Mouse (Mus musculus): ENCODE measurements at regions not wholly inside any gene's neighbourhood (a gene's known extent, or its start where the extent isn't known, plus 50 kb on each side); places are given as distances from the start of the nearest gene placed in this dataset.

DNA sequence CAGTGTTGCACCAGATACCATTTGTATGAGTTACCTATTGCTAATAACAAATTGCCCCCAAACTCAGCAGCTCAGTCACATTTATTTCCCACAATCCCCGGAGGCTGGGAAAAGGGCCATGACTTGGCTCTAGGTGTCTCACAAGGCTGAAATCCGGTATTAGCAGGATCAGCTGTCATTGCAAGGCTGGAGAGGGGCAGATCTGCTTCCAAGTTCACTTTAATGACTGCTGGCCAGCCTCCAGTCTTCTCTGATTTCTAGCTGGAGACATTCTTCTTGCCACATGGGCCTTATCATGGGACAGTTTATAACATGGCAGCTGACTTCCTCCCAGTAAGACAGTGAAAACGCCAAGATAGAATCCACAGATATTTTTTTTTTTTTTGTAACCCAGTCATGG is 276.1 kb upstream of the Cdh5 start:
- no peak for ATAC-seq
- Histone ChIP-seq H3K27ac (ENCODE audit: low read length) (no peak overlapping the region), H3K9ac (ENCODE audit: low read depth, low read length) (no peak overlapping the region), H3K36me3 (ENCODE audit: control insufficient read depth, insufficient read depth, low read length) (no peaks in the 10 kb centered on the region), H3K27me3 (ENCODE audit: control insufficient read depth, insufficient read depth, low read depth, low read length) (no peaks in the 10 kb centered on the region), H3K4me3 (ENCODE audit: low read depth, low read length) (no peak overlapping the region), H3K9me3 (replicated peaks; ENCODE audit: control insufficient read depth, low read length, poor library complexity, severe bottlenecking) (no peaks in the 10 kb centered on the region), H3K4me1 (ENCODE audit: control insufficient read depth, insufficient read depth, low read length) (peaks cover 3% of the 10 kb centered on the region; the same call in 1 of the 2 replicates), H3K4me2 (ENCODE audit: low read length) (no peak overlapping the region)
- WGBS, result 57% methylated on average over 3 of the region's 3 CpGs

DNA sequence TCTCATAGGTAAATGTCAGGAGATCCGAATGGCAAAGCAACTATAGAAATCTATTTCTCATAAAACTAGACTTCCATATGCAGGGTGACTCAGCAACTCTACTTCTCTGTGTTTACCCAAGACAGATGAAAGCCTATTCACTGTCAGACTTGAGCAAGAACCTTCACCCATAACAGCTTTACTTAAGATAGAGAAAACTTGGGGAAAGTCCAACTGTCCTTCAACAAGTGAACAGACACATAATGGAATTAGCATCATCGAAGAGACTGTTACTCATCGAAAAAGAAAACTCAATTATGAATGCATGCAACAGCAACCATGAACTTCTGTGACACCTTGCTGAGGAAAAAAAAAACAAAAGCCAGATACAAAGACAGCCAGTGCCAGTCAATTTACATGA is 271.0 kb upstream of the Cdh5 start:
- Histone ChIP-seq H3K27me3 (ENCODE audit: control insufficient read depth, insufficient read depth, low read depth, low read length) (no peaks in the 10 kb centered on the region), H3K4me1 (ENCODE audit: control insufficient read depth, insufficient read depth, low read length) (no peaks in the 10 kb centered on the region), H3K27ac (ENCODE audit: low read length) (no peak overlapping the region), H3K9ac (ENCODE audit: low read depth, low read length) (no peak overlapping the region), H3K9me3 (replicated peaks; ENCODE audit: control insufficient read depth, low read length, poor library complexity, severe bottlenecking) (no peaks in the 10 kb centered on the region), H3K36me3 (ENCODE audit: control insufficient read depth, insufficient read depth, low read length) (no peaks in the 10 kb centered on the region), H3K4me3 (ENCODE audit: low read depth, low read length) (no peak overlapping the region), H3K4me2 (ENCODE audit: low read length) (no peak overlapping the region)
- WGBS, result 84% methylated on average over 3 of the region's 3 CpGs
- ATAC-seq, result no peak

DNA sequence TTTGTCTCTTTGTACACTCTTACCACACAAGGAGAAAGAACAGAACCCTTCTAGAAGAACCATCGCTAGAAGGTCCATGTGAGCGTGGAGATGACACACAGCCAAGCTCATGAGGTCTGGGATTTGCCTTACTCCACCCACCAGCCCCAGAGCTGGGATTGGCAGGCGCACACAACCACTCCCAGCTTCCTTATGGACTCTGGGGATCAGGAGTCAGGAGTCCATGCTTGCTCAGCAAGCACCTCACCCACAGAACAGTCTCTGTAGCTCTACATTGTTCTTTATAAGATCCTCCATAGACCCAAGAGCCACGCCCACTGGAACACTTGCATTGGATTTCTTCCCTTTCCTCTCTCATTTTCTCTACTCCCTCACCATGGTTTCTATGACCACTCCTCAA is 261.4 kb upstream of the Cdh5 start:
- Histone ChIP-seq H3K36me3 (ENCODE audit: control insufficient read depth, insufficient read depth, low read length) (no peaks in the 10 kb centered on the region), H3K9me3 (replicated peaks; ENCODE audit: control insufficient read depth, low read length, poor library complexity, severe bottlenecking) (no peaks in the 10 kb centered on the region), H3K4me2 (ENCODE audit: low read length) (no peak overlapping the region), H3K9ac (ENCODE audit: low read depth, low read length) (no peak overlapping the region), H3K4me1 (ENCODE audit: control insufficient read depth, insufficient read depth, low read length) (no peaks in the 10 kb centered on the region), H3K27ac (ENCODE audit: low read length) (no peak overlapping the region), H3K4me3 (ENCODE audit: low read depth, low read length) (no peak overlapping the region), H3K27me3 (ENCODE audit: control insufficient read depth, insufficient read depth, low read depth, low read length) (no peaks in the 10 kb centered on the region)
- no peak for ATAC-seq
- WGBS, result 91% methylated on average over 4 of the region's 4 CpGs

DNA sequence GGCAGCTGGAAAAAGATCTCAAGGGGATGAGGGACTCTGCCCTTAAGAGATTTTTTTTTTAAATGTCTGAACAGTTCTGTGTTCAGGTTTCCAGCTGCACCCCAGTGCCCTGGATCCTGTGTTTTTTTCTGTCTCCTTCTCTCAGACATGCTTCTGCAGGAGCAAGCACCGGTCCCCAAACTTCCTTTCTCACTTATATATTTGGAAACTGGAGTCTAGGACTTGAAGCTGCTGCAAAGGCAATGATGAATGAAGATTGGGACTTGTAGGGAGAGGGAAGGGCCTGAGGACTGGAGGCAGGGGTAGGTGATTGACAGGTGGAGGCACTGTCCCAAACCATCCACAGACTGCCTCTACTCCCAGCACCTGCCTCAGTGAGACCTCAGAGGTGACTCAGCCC is 255.5 kb upstream of the Cdh5 start:
- H3K4me2 ChIP-seq (ENCODE audit: low read length), result no peak overlapping the region
- no peak overlapping the region for H3K27ac ChIP-seq (ENCODE audit: low read length)
- H3K27me3 ChIP-seq (ENCODE audit: control insufficient read depth, insufficient read depth, low read depth, low read length), result no peaks in the 10 kb centered on the region
- H3K9me3 ChIP-seq (replicated peaks; ENCODE audit: control insufficient read depth, low read length, poor library complexity, severe bottlenecking), result no peaks in the 10 kb centered on the region
- WGBS, result 87% methylated on average over 1 of the region's 1 CpGs
- H3K9ac ChIP-seq (ENCODE audit: low read depth, low read length), result no peak overlapping the region
- H3K4me1 ChIP-seq (ENCODE audit: control insufficient read depth, insufficient read depth, low read length), result peaks cover 5% of the 10 kb centered on the region; the same call in 1 of the 2 replicates
- ATAC-seq, result no peak
- no peaks in the 10 kb centered on the region for H3K36me3 ChIP-seq (ENCODE audit: control insufficient read depth, insufficient read depth, low read length)
- no peak overlapping the region for H3K4me3 ChIP-seq (ENCODE audit: low read depth, low read length)

DNA sequence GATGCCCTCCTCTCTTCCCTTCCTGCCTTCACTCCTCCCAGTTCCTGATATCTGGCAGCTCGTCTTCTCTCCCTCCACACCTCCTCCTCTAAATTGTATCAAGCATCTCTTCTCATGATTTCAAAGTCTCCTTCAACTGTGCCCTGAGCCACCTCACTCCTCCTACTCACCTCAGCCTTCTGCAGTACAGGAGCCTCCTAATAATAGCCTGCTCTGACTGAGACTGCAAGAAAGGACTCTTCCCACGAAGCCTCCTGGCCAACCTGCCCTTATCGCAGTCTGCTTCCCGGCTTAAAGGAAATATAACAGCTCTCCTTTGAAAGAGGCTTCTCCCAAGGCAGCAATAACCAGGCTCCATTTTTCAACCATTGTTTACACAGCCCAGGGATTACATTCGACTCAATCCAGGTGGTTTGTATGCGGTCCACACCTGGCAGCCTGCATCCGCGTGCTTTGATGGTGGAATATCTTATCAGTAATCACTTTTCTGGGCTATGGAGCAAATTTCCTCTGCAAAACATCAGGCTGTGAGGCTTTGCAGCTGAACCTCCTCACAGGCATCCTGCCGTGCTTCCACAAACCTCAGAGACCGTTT is 254.9 kb upstream of the Cdh5 start:
- H3K4me3 ChIP-seq (ENCODE audit: low read depth, low read length), result no peak overlapping the region
- H3K27ac ChIP-seq (ENCODE audit: low read length), result no peak overlapping the region
- ATAC-seq, result peak; percentile 51; the same call in 1 of the 2 replicates
- H3K9ac ChIP-seq (ENCODE audit: low read depth, low read length), result no peak overlapping the region
- no peaks in the 10 kb centered on the region for H3K36me3 ChIP-seq (ENCODE audit: control insufficient read depth, insufficient read depth, low read length)
- WGBS, result 52% methylated on average over 10 of the region's 10 CpGs
- H3K27me3 ChIP-seq (ENCODE audit: control insufficient read depth, insufficient read depth, low read depth, low read length), result no peaks in the 10 kb centered on the region
- peaks cover 5% of the 10 kb centered on the region; the same call in 1 of the 2 replicates for H3K4me1 ChIP-seq (ENCODE audit: control insufficient read depth, insufficient read depth, low read length)
- no peak overlapping the region for H3K4me2 ChIP-seq (ENCODE audit: low read length)
- H3K9me3 ChIP-seq (replicated peaks; ENCODE audit: control insufficient read depth, low read length, poor library complexity, severe bottlenecking), result no peaks in the 10 kb centered on the region

DNA sequence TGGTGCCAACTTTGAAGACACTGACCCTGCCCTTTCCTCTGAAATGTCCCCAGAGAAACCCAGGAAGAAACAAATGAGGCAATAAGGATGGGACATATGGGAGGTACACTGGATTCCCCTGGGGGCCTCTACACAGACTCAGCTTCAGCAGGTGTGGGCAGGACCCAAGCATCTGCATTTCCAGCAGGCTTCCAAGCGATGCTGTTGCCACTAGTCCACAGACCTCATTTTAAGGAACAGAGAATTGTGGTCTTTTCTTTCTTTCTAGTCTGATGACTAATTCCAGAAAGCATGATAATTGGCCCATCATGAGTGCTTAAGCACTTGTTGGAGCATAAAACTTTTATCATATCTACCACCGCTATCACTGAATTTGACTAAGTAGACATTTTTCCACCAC is 251.6 kb upstream of the Cdh5 start:
- H3K36me3 ChIP-seq (ENCODE audit: control insufficient read depth, insufficient read depth, low read length), result no peaks in the 10 kb centered on the region
- 92% methylated on average over 2 of the region's 2 CpGs for WGBS
- H3K9me3 ChIP-seq (replicated peaks; ENCODE audit: control insufficient read depth, low read length, poor library complexity, severe bottlenecking), result no peaks in the 10 kb centered on the region
- H3K27me3 ChIP-seq (ENCODE audit: control insufficient read depth, insufficient read depth, low read depth, low read length), result no peaks in the 10 kb centered on the region
- peaks cover 5% of the 10 kb centered on the region; the same call in 1 of the 2 replicates for H3K4me1 ChIP-seq (ENCODE audit: control insufficient read depth, insufficient read depth, low read length)
- no peak overlapping the region for H3K4me3 ChIP-seq (ENCODE audit: low read depth, low read length)
- no peak for ATAC-seq
- no peak overlapping the region for H3K27ac ChIP-seq (ENCODE audit: low read length)
- no peak overlapping the region for H3K4me2 ChIP-seq (ENCODE audit: low read length)
- H3K9ac ChIP-seq (ENCODE audit: low read depth, low read length), result no peak overlapping the region

DNA sequence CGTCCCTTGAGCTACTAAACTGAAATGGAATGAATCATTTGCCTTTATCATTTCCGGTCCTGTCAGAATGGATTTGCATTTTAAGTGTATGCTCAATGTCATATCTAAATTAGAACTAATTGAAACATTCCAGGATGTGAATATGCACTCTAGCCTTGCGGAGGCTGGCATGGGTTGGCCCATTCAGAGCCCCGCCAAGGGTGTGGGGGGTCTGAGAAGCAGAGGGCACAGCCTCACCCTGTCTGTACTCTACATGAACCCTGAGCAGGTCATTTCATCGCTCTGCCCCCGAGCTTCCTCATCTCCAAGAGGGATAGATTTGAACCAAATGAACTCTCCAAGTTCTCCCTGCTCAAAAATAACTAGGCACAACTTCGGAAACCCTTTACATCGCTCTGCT is 250.1 kb upstream of the Cdh5 start:
- ATAC-seq, result no peak
- Histone ChIP-seq H3K4me2 (ENCODE audit: low read length) (no peak overlapping the region), H3K27ac (ENCODE audit: low read length) (no peak overlapping the region), H3K4me3 (ENCODE audit: low read depth, low read length) (no peak overlapping the region), H3K4me1 (ENCODE audit: control insufficient read depth, insufficient read depth, low read length) (peaks cover 5% of the 10 kb centered on the region; the same call in 1 of the 2 replicates), H3K27me3 (ENCODE audit: control insufficient read depth, insufficient read depth, low read depth, low read length) (no peaks in the 10 kb centered on the region), H3K36me3 (ENCODE audit: control insufficient read depth, insufficient read depth, low read length) (no peaks in the 10 kb centered on the region), H3K9me3 (replicated peaks; ENCODE audit: control insufficient read depth, low read length, poor library complexity, severe bottlenecking) (no peaks in the 10 kb centered on the region), H3K9ac (ENCODE audit: low read depth, low read length) (no peak overlapping the region)
- 69% methylated on average over 8 of the region's 8 CpGs for WGBS

DNA sequence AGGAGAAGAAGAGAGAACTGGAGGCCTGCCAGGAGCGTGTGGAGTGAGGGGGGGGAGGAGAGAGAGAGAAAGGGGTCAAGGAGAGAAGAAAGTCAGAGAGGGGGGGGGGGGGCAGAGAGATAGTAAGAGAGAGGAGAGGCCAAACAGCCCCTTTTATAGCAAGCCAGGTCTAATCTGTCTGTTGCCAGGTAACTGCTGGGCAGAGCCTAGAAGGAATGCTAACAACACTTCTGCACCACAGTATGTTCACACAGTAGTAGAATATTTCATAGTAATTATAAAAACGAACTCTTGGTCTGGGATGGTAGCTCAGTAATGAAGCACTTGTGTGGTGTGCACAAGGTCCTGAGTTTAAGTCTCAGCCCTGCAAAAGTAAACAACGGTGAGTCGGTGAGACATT is 248.4 kb upstream of the Cdh5 start:
- Histone ChIP-seq H3K4me3 (ENCODE audit: low read depth, low read length) (no peak overlapping the region), H3K9ac (ENCODE audit: low read depth, low read length) (no peak overlapping the region), H3K4me2 (ENCODE audit: low read length) (no peak overlapping the region), H3K9me3 (replicated peaks; ENCODE audit: control insufficient read depth, low read length, poor library complexity, severe bottlenecking) (no peaks in the 10 kb centered on the region), H3K4me1 (ENCODE audit: control insufficient read depth, insufficient read depth, low read length) (no peaks in the 10 kb centered on the region), H3K36me3 (ENCODE audit: control insufficient read depth, insufficient read depth, low read length) (no peaks in the 10 kb centered on the region), H3K27me3 (ENCODE audit: control insufficient read depth, insufficient read depth, low read depth, low read length) (no peaks in the 10 kb centered on the region), H3K27ac (ENCODE audit: low read length) (no peak overlapping the region)
- WGBS, result 71% methylated on average over 4 of the region's 4 CpGs
- no peak for ATAC-seq

DNA sequence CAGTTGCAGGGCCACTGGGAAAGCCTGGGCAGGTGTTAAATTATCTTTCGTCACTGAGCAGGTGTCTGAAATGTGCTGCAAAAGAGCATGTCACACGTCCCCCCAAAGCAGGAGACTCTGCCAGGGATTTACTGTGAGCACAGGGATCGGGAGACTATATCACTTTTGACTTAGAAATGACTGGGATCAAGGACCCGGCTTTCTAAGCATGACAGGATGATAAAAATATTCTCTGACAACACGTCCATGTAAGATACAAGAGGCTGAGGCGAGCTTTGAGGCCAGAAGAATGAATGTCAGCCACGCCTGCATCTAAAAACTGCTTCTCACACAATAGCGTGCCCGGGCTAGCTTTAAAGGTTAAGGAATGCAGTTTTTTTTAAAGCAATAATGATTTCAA is 246.1 kb upstream of the Cdh5 start:
- H3K4me3 ChIP-seq (ENCODE audit: low read depth, low read length), result no peak overlapping the region
- no peak overlapping the region for H3K9ac ChIP-seq (ENCODE audit: low read depth, low read length)
- no peak for ATAC-seq
- H3K27me3 ChIP-seq (ENCODE audit: control insufficient read depth, insufficient read depth, low read depth, low read length), result no peaks in the 10 kb centered on the region
- no peaks in the 10 kb centered on the region for H3K36me3 ChIP-seq (ENCODE audit: control insufficient read depth, insufficient read depth, low read length)
- 72% methylated on average over 9 of the region's 9 CpGs for WGBS
- no peaks in the 10 kb centered on the region for H3K4me1 ChIP-seq (ENCODE audit: control insufficient read depth, insufficient read depth, low read length)
- no peak overlapping the region for H3K4me2 ChIP-seq (ENCODE audit: low read length)
- no peak overlapping the region for H3K27ac ChIP-seq (ENCODE audit: low read length)
- no peaks in the 10 kb centered on the region for H3K9me3 ChIP-seq (replicated peaks; ENCODE audit: control insufficient read depth, low read length, poor library complexity, severe bottlenecking)
